Mouse (Mus musculus): ENCODE results near the gene Mettl7a2. TPM values are rescaled to one million over a fixed set of nuclear protein-coding genes. Genes with fewer than 3 reads are reported as not detected.
A peak's percentile ranks its signal among the peaks of the same experiment; 100 is the strongest.
"Not testable (repeated sequence)": the region's sequence is repeated elsewhere in the genome, so short reads cannot be mapped to it uniquely, and the experiment has no call there.

Mettl7a2 gene
- total RNA-seq, 1 experiment, result 1.4 TPM

- Histone ChIP-seq H3K4me1 (ENCODE audit: control insufficient read depth in 2 of 2, insufficient read depth in 2 of 2, low read length in 2 of 2, poor library complexity in 1 of 2) (peaks cover 2 to 4% of the 10 kb centered on the region in 2 experiments; a peak in 1 of 4 replicates), H3K4me3 (ENCODE audit: insufficient read depth in 1 of 2, low read depth in 1 of 2, low read length in 2 of 2, poor library complexity in 1 of 2, severe bottlenecking in 1 of 2) (no peak overlapping the region), H3K36me3 (ENCODE audit: control insufficient read depth, insufficient read depth, low read length, poor library complexity, severe bottlenecking) (no peaks in the 10 kb centered on the region), H3K9me3 (ENCODE audit: control insufficient read depth, insufficient read depth, low read depth, low read length) (no peaks in the 10 kb centered on the region), H3K9ac (ENCODE audit: insufficient read depth, low read depth, low read length, poor library complexity, severe bottlenecking) (no peak overlapping the region), H3K27ac (ENCODE audit: insufficient read depth, low read depth, low read length, poor library complexity, severe bottlenecking) (no peak overlapping the region)
- no peak for DNase-seq (ENCODE audit: low read depth, low spot score)
- TF ChIP-seq MAFK (IDR thresholded peaks at IDR 0.05; ENCODE audit: insufficient read depth, low read depth, low read length), result no peak
- no peak for TF ChIP-seq ZNF384 (IDR thresholded peaks at IDR 0.05; ENCODE audit: low read depth, low read length)
- TF ChIP-seq HCFC1 (IDR thresholded peaks at IDR 0.05; ENCODE audit: borderline replicate concordance, insufficient read depth, low read length), result no peak
- no peak for TF ChIP-seq CHD2 (IDR thresholded peaks at IDR 0.05; ENCODE audit: low read depth, low read length)
- TF ChIP-seq ZC3H11A (IDR thresholded peaks at IDR 0.05; ENCODE audit: borderline replicate concordance, low read depth, low read length), result no peak
- in situ Hi-C loops (cut with MboI; ENCODE audit: low sequenced_read_pairs in 2 of 2, unreplicated experiment in 2 of 2), result no loop called here
These were observed 7.5 kb upstream of the Mettl7a2 start for GRCm38 (mm10) chr15:100345484-100345883.

GRCm38 (mm10) chr15:100346761-100347160 lies 6.2 kb upstream of the Mettl7a2 start:
- Histone ChIP-seq H3K9ac (ENCODE audit: insufficient read depth, low read depth, low read length, poor library complexity, severe bottlenecking) (peak overlapping the region; percentile 60; the same call in 1 of the 2 replicates), H3K36me3 (ENCODE audit: control insufficient read depth, insufficient read depth, low read length, poor library complexity, severe bottlenecking) (no peaks in the 10 kb centered on the region), H3K4me3 (ENCODE audit: insufficient read depth in 1 of 2, low read depth in 1 of 2, low read length in 2 of 2, poor library complexity in 1 of 2, severe bottlenecking in 1 of 2) (peak overlapping the region; percentile 51 to 70), H3K4me1 (ENCODE audit: control insufficient read depth in 2 of 2, insufficient read depth in 2 of 2, low read length in 2 of 2, poor library complexity in 1 of 2) (peaks cover 2 to 4% of the 10 kb centered on the region in 2 experiments; a peak in 1 of 4 replicates), H3K9me3 (ENCODE audit: control insufficient read depth, insufficient read depth, low read depth, low read length) (no peaks in the 10 kb centered on the region), H3K27ac (ENCODE audit: insufficient read depth, low read depth, low read length, poor library complexity, severe bottlenecking) (no peak overlapping the region)
- in situ Hi-C loops (cut with MboI; ENCODE audit: low sequenced_read_pairs in 2 of 2, unreplicated experiment in 2 of 2), result no loop called here
- peak; percentile 35 for DNase-seq (ENCODE audit: low read depth, low spot score)
- no peak for TF ChIP-seq ZC3H11A (IDR thresholded peaks at IDR 0.05; ENCODE audit: borderline replicate concordance, low read depth, low read length)
- no peak for TF ChIP-seq ZNF384 (IDR thresholded peaks at IDR 0.05; ENCODE audit: low read depth, low read length)
- no peak for TF ChIP-seq MAFK (IDR thresholded peaks at IDR 0.05; ENCODE audit: insufficient read depth, low read depth, low read length)
- no peak for TF ChIP-seq CHD2 (IDR thresholded peaks at IDR 0.05; ENCODE audit: low read depth, low read length)
- no peak for TF ChIP-seq HCFC1 (IDR thresholded peaks at IDR 0.05; ENCODE audit: borderline replicate concordance, insufficient read depth, low read length)

DNA sequence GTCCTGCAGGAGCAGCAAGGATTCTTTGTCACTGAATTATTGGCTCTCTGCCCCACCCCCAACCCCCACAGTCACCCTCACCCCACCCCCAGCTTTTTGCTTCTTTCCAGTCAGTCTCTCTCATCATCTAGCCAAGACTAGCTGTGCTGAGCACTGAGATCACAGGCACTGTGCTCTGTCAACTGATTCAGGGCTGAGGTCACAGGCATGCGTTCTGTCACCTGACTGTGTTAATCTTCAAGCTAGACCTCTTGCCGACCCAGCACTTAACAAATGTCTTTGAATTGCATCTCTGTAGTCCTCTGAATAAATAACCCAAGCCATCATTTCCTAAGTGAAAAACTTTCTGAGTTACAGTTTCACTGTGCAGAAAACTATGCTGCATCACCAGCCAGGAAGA lies 3.5 kb upstream of the Mettl7a2 start:
- no peak for DNase-seq (ENCODE audit: low read depth, low spot score)
- no peaks in the 10 kb centered on the region for H3K36me3 ChIP-seq (ENCODE audit: control insufficient read depth, insufficient read depth, low read length, poor library complexity, severe bottlenecking)
- in situ Hi-C loops (cut with MboI; ENCODE audit: low sequenced_read_pairs in 2 of 2, unreplicated experiment in 2 of 2), result no loop called here
- no peak overlapping the region for H3K4me3 ChIP-seq (ENCODE audit: insufficient read depth in 1 of 2, low read depth in 1 of 2, low read length in 2 of 2, poor library complexity in 1 of 2, severe bottlenecking in 1 of 2)
- no peaks in the 10 kb centered on the region for H3K9me3 ChIP-seq (ENCODE audit: control insufficient read depth, insufficient read depth, low read depth, low read length)
- H3K9ac ChIP-seq (ENCODE audit: insufficient read depth, low read depth, low read length, poor library complexity, severe bottlenecking), result no peak overlapping the region
- TF ChIP-seq ZC3H11A (IDR thresholded peaks at IDR 0.05; ENCODE audit: borderline replicate concordance, low read depth, low read length), result no peak
- TF ChIP-seq MAFK (IDR thresholded peaks at IDR 0.05; ENCODE audit: insufficient read depth, low read depth, low read length), result no peak
- no peak for TF ChIP-seq ZNF384 (IDR thresholded peaks at IDR 0.05; ENCODE audit: low read depth, low read length)
- TF ChIP-seq CHD2 (IDR thresholded peaks at IDR 0.05; ENCODE audit: low read depth, low read length), result no peak
- TF ChIP-seq HCFC1 (IDR thresholded peaks at IDR 0.05; ENCODE audit: borderline replicate concordance, insufficient read depth, low read length), result no peak
- H3K27ac ChIP-seq (ENCODE audit: insufficient read depth, low read depth, low read length, poor library complexity, severe bottlenecking), result no peak overlapping the region
- H3K4me1 ChIP-seq (ENCODE audit: control insufficient read depth in 2 of 2, insufficient read depth in 2 of 2, low read length in 2 of 2, poor library complexity in 1 of 2), result peaks cover 2 to 4% of the 10 kb centered on the region in 2 experiments; a peak in 1 of 4 replicates

DNA sequence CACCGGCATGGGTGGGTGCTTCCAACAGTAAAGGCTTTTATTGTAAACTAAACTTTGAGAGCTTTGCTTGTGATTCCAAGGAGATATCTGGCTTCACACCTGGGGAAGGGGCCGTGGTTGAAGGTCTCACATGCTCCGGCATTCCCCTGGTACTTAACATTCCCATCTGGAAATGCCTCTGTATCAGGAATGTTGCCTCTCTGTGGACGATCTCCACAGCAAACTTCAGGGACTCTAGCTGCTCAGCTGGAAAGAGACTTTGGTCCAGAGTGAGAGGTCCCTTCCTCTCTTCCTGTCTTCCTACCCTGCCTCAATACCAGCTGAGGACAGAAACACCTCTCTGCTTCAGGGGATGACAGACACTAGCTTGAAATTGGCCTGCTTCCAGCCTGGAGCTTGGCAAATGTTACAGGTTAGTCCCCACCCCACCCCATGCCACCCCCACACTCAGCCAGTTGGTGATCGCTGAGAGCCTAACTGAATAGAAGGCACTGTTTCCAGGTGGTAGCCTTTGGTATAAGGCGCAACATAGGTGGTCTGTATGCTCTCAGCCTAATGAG lies 1.4 kb upstream of the Mettl7a2 start:
- H3K9me3 ChIP-seq (ENCODE audit: control insufficient read depth, insufficient read depth, low read depth, low read length), result no peaks in the 10 kb centered on the region
- no peak overlapping the region for H3K27ac ChIP-seq (ENCODE audit: insufficient read depth, low read depth, low read length, poor library complexity, severe bottlenecking)
- TF ChIP-seq CHD2 (IDR thresholded peaks at IDR 0.05; ENCODE audit: low read depth, low read length), result no peak
- TF ChIP-seq HCFC1 (IDR thresholded peaks at IDR 0.05; ENCODE audit: borderline replicate concordance, insufficient read depth, low read length), result no peak
- TF ChIP-seq MAFK (IDR thresholded peaks at IDR 0.05; ENCODE audit: insufficient read depth, low read depth, low read length), result no peak
- TF ChIP-seq ZNF384 (IDR thresholded peaks at IDR 0.05; ENCODE audit: low read depth, low read length), result no peak
- TF ChIP-seq ZC3H11A (IDR thresholded peaks at IDR 0.05; ENCODE audit: borderline replicate concordance, low read depth, low read length), result no peak
- in situ Hi-C loops (cut with MboI; ENCODE audit: low sequenced_read_pairs in 2 of 2, unreplicated experiment in 2 of 2), result no loop called here
- H3K4me3 ChIP-seq (ENCODE audit: insufficient read depth in 1 of 2, low read depth in 1 of 2, low read length in 2 of 2, poor library complexity in 1 of 2, severe bottlenecking in 1 of 2), result no peak overlapping the region
- no peak overlapping the region for H3K9ac ChIP-seq (ENCODE audit: insufficient read depth, low read depth, low read length, poor library complexity, severe bottlenecking)
- DNase-seq (ENCODE audit: low read depth, low spot score), result no peak
- H3K4me1 ChIP-seq (ENCODE audit: control insufficient read depth in 2 of 2, insufficient read depth in 2 of 2, low read length in 2 of 2, poor library complexity in 1 of 2), result peaks cover 0 to 4% of the 10 kb centered on the region in 2 experiments; a peak in 1 of 4 replicates
- H3K36me3 ChIP-seq (ENCODE audit: control insufficient read depth, insufficient read depth, low read length, poor library complexity, severe bottlenecking), result no peaks in the 10 kb centered on the region

- DNase-seq (ENCODE audit: low read depth, low spot score); in situ Hi-C loops (cut with MboI; ENCODE audit: low sequenced_read_pairs in 2 of 2, unreplicated experiment in 2 of 2); H3K9me3 ChIP-seq (ENCODE audit: control insufficient read depth, insufficient read depth, low read depth, low read length): not testable (repeated sequence)
These were observed 399 bp downstream of the Mettl7a2 start for GRCm38 (mm10) chr15:100353399-100353798.

More at GRCm38 (mm10) chr15:100353399-100353798, 399 bp downstream of the Mettl7a2 start:
- not testable (repeated sequence) for H3K4me3 ChIP-seq (ENCODE audit: insufficient read depth in 1 of 2, low read depth in 1 of 2, low read length in 2 of 2, poor library complexity in 1 of 2, severe bottlenecking in 1 of 2); H3K36me3 ChIP-seq (ENCODE audit: control insufficient read depth, insufficient read depth, low read length, poor library complexity, severe bottlenecking); H3K9ac ChIP-seq (ENCODE audit: insufficient read depth, low read depth, low read length, poor library complexity, severe bottlenecking); H3K27ac ChIP-seq (ENCODE audit: insufficient read depth, low read depth, low read length, poor library complexity, severe bottlenecking); H3K4me1 ChIP-seq (ENCODE audit: control insufficient read depth in 2 of 2, insufficient read depth in 2 of 2, low read length in 2 of 2, poor library complexity in 1 of 2)

Measured in ES-E14 (cell line).